Mouse (Mus musculus) liver, embryonic 14.5 days (tissue): ENCODE results near the gene Tex19.1.

ENCODE experiments used
- CTCF ChIP-seq: IDR thresholded peaks from 2 replicates; pipeline ENCODE4 v1.5.1; 2016; ENCODE audit warnings: antibody characterized with exemption, low read depth, control low read depth
- EP300 ChIP-seq: IDR thresholded peaks from 2 replicates; pipeline ENCODE4 v1.6.1; 2016; ENCODE audit warnings: antibody characterized with exemption, low read depth

DNA sequence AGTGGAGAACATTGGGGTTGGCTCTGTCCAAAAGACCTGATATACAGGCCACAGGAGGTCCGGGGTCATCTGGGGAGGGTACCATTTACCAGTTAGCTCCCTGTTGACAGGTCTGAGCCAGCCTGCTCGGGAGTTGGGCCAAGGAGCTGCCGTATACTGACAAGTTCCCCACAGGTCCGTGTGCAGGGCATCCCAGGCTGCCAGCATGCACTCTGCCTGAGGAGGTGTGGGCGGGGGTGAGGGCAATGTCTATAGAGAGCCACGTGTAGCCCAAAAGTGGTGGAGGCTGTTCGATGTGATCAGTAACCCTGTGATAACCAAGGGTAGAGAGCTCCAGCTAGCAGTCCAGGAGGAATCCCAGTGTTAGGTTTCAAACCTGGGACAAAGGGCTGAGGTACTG is 46.2 kb upstream of the Tex19.1 start:
- TF ChIP-seq CTCF (no peak), EP300 (no peak)
